Comparison of ENCODE assay signal across 21 mouse cellular contexts in genomic region chr17:56669766-56670165, GRCm38 (mm10). TPM values are rescaled to one million over a fixed set of nuclear protein-coding genes. Genes with fewer than 3 reads are reported as not detected.
DNase-seq lines count a peak whose midpoint lies in the region; ATAC-seq and TF ChIP-seq lines count a peak whose summit lies in the region.
"Had no signal": no experiment of that assay in that cellular context is flagged by ENCODE, and none has a peak within 500 bp of the region (broad histone marks: within the 10 kb centered on the region; RNA-seq: fewer than 3 reads in every experiment).

No protein-coding gene starts in this region.

- no peak overlapping the region for H3K9ac ChIP-seq in midbrain, embryonic 11.5 days (ENCODE audit: low read length)
- H3K9ac ChIP-seq in midbrain, embryonic 14.5 days (replicated peaks; ENCODE audit: low read length), result no peak overlapping the region
- H3K9ac ChIP-seq in stomach, embryonic 15.5 days, result 0 out of 2 replicates have a peak overlapping the region, but pooled peaks have one; percentile 2
- H3K9ac ChIP-seq in stomach, postnatal 0 days (ENCODE audit: low read length), result no peak overlapping the region
- H3K9ac ChIP-seq: forebrain, embryonic 12.5 days had no signal

- H3K9me3 ChIP-seq in midbrain, embryonic 11.5 days (ENCODE audit: control insufficient read depth, low read length), result no peaks in the 10 kb centered on the region
- H3K9me3 ChIP-seq in midbrain, embryonic 14.5 days (ENCODE audit: control insufficient read depth, low read length), result no peaks in the 10 kb centered on the region
- no peaks in the 10 kb centered on the region for H3K9me3 ChIP-seq in stomach, embryonic 15.5 days
- H3K9me3 ChIP-seq in stomach, postnatal 0 days (ENCODE audit: control insufficient read depth, low read length), result no peaks in the 10 kb centered on the region
- H3K9me3 ChIP-seq: embryonic facial prominence, embryonic 13.5 days; embryonic facial prominence, embryonic 15.5 days; forebrain, embryonic 10.5 days; forebrain, embryonic 12.5 days had no signal

- no peak overlapping the region for H3K4me2 ChIP-seq in midbrain, embryonic 11.5 days
- H3K4me2 ChIP-seq in midbrain, embryonic 14.5 days (ENCODE audit: low read length), result no peak overlapping the region
- no peak overlapping the region for H3K4me2 ChIP-seq in stomach, embryonic 15.5 days
- no peak overlapping the region for H3K4me2 ChIP-seq in stomach, postnatal 0 days (replicated peaks; ENCODE audit: low read depth)
- H3K4me2 ChIP-seq: embryonic facial prominence, embryonic 13.5 days; embryonic facial prominence, embryonic 15.5 days had no signal

- 85% methylated on average over 8 of the region's 8 CpGs for WGBS in midbrain, embryonic 11.5 days
- WGBS in midbrain, embryonic 14.5 days, result 85% methylated on average over 8 of the region's 8 CpGs
- 85% methylated on average over 8 of the region's 8 CpGs for WGBS in stomach, embryonic 15.5 days
- 85% methylated on average over 8 of the region's 8 CpGs for WGBS in stomach, postnatal 0 days

- TF ChIP-seq CTCF in stomach, postnatal 0 days (IDR thresholded peaks at IDR 0.05; ENCODE audit: low read depth), result no peak

- H3K4me1 ChIP-seq in midbrain, embryonic 11.5 days (ENCODE audit: control insufficient read depth, insufficient read depth, low read length), result peaks cover 16% of the 10 kb centered on the region
- peaks cover 16% of the 10 kb centered on the region for H3K4me1 ChIP-seq in midbrain, embryonic 14.5 days (ENCODE audit: control insufficient read depth, insufficient read depth, low read length)
- H3K4me1 ChIP-seq in stomach, embryonic 15.5 days, result peaks cover 16% of the 10 kb centered on the region
- peaks cover 3% of the 10 kb centered on the region; the same call in 1 of the 2 replicates for H3K4me1 ChIP-seq in stomach, postnatal 0 days (replicated peaks; ENCODE audit: control insufficient read depth, insufficient read depth)

- H3K36me3 ChIP-seq in midbrain, embryonic 11.5 days (ENCODE audit: control insufficient read depth, insufficient read depth, low read length), result no peaks in the 10 kb centered on the region
- no peaks in the 10 kb centered on the region for H3K36me3 ChIP-seq in midbrain, embryonic 14.5 days (ENCODE audit: control insufficient read depth, insufficient read depth, low read length)
- H3K36me3 ChIP-seq in stomach, embryonic 15.5 days, result 0 out of 2 replicates have a peak, but pooled peaks cover 2% of the 10 kb centered on the region
- no peaks in the 10 kb centered on the region for H3K36me3 ChIP-seq in stomach, postnatal 0 days (ENCODE audit: control insufficient read depth, insufficient read depth, low read length)
- H3K36me3 ChIP-seq: embryonic facial prominence, embryonic 13.5 days; embryonic facial prominence, embryonic 15.5 days; forebrain, embryonic 12.5 days had no signal

- H3K27ac ChIP-seq in midbrain, embryonic 11.5 days (ENCODE audit: low read depth, low read length), result no peak overlapping the region
- no peak overlapping the region for H3K27ac ChIP-seq in midbrain, embryonic 14.5 days (replicated peaks; ENCODE audit: low read depth, low read length)
- no peak overlapping the region for H3K27ac ChIP-seq in stomach, embryonic 15.5 days
- no peak overlapping the region for H3K27ac ChIP-seq in stomach, postnatal 0 days (replicated peaks)
- H3K27ac ChIP-seq: embryonic facial prominence, embryonic 13.5 days; embryonic facial prominence, embryonic 15.5 days; forebrain, embryonic 12.5 days had no signal

- peaks cover 3% of the 10 kb centered on the region; the same call in 1 of the 2 replicates for H3K27me3 ChIP-seq in midbrain, embryonic 11.5 days (ENCODE audit: control insufficient read depth, insufficient read depth, low read length)
- peaks cover 13% of the 10 kb centered on the region for H3K27me3 ChIP-seq in midbrain, embryonic 14.5 days (ENCODE audit: control insufficient read depth, insufficient read depth, low read length)
- no peaks in the 10 kb centered on the region for H3K27me3 ChIP-seq in stomach, embryonic 15.5 days (replicated peaks)
- H3K27me3 ChIP-seq in stomach, postnatal 0 days (ENCODE audit: control insufficient read depth, insufficient read depth, low read length), result no peaks in the 10 kb centered on the region

- H3K4me3 ChIP-seq in midbrain, embryonic 11.5 days (ENCODE audit: low read depth, low read length), result no peak overlapping the region
- H3K4me3 ChIP-seq in midbrain, embryonic 14.5 days (replicated peaks; ENCODE audit: low read depth, low read length), result no peak overlapping the region
- H3K4me3 ChIP-seq in stomach, embryonic 15.5 days (replicated peaks), result no peak overlapping the region
- H3K4me3 ChIP-seq in stomach, postnatal 0 days (ENCODE audit: low read depth, low read length), result no peak overlapping the region
- H3K4me3 ChIP-seq: embryonic facial prominence, embryonic 13.5 days; embryonic facial prominence, embryonic 15.5 days; erythroblast, embryonic 14.5 days; forebrain, embryonic 10.5 days; forebrain, embryonic 12.5 days had no signal

- peak; percentile 16 for DNase-seq in cerebellum, adult 9-11 months
- DNase-seq in cerebellum, postnatal 10 days, result no peak
- peak; percentile 67 for DNase-seq in midbrain, embryonic 11.5 days (ENCODE audit: low spot score, missing footprints)
- no peak for DNase-seq in midbrain, embryonic 14.5 days
- no peak for DNase-seq in stomach, postnatal 0 days (ENCODE audit: low spot score)
- DNase-seq: adrenal gland, adult 2 months; adrenal gland, postnatal 10 days; adrenal gland, postnatal 25 days; cerebellum, adult 11 months; cerebellum, adult 18-20 months; cerebellum, adult 8-10 months; cerebellum, postnatal 25 days; embryo, embryonic 11 days had no signal

- no peak for ATAC-seq in midbrain, embryonic 11.5 days (ENCODE audit: low FRiP score)
- ATAC-seq in midbrain, embryonic 14.5 days (ENCODE audit: low FRiP score, low TSS enrichment), result no peak
- ATAC-seq in stomach, embryonic 15.5 days (ENCODE audit: insufficient read depth, low FRiP score, low read depth), result no peak
- no peak for ATAC-seq in stomach, postnatal 0 days (ENCODE audit: low FRiP score, low TSS enrichment)
- ATAC-seq: forebrain, embryonic 14.5 days; forebrain, embryonic 16.5 days had no signal

- TF ChIP-seq EP300 in stomach, postnatal 0 days (optimal IDR thresholded peaks at IDR 0.05), result no peak

RNA-seq across cellular contexts. Expression of gene Ranbp3, which starts 3.3 kb away (rescaled TPM):
- polyA plus RNA-seq in midbrain, embryonic 11.5 days (2014; fragmentation: Nextera tagmentation; extraction: Ambion mirVana), result 108 and 112 TPM in 2 replicates
- polyA plus RNA-seq in midbrain, embryonic 14.5 days (2014; fragmentation: Nextera tagmentation; extraction: Ambion mirVana), result 104 and 105 TPM in 2 replicates
- polyA plus RNA-seq in stomach, embryonic 15.5 days (2015; fragmentation: Nextera tagmentation; extraction: Ambion mirVana), result 75.9 and 81.6 TPM in 2 replicates
- polyA plus RNA-seq in stomach, postnatal 0 days (2015; fragmentation: Nextera tagmentation; extraction: Ambion mirVana), result 34.5 and 35.4 TPM in 2 replicates

RNA-seq across cellular contexts. Expression of gene Catsperd, which starts 41.8 kb away (rescaled TPM):
- 0.93 and 0.95 TPM in 2 replicates for polyA plus RNA-seq in midbrain, embryonic 11.5 days (2014; fragmentation: Nextera tagmentation; extraction: Ambion mirVana)
- polyA plus RNA-seq in midbrain, embryonic 14.5 days (2014; fragmentation: Nextera tagmentation; extraction: Ambion mirVana), result 1.6 TPM in 2 replicates
- polyA plus RNA-seq in stomach, embryonic 15.5 days (2015; fragmentation: Nextera tagmentation; extraction: Ambion mirVana), result 0.30 and 0.48 TPM in 2 replicates
- polyA plus RNA-seq in stomach, postnatal 0 days (2015; fragmentation: Nextera tagmentation; extraction: Ambion mirVana), result 0.10 and 0.18 TPM in 2 replicates
- polyA plus RNA-seq: erythroblast, embryonic 14.5 days had no signal

RNA-seq across cellular contexts. Expression of gene Lonp1, which starts 43.1 kb away (rescaled TPM):
- polyA plus RNA-seq in midbrain, embryonic 11.5 days (2014; fragmentation: Nextera tagmentation; extraction: Ambion mirVana), result 44.6 and 48.9 TPM in 2 replicates
- 44.5 and 46.1 TPM in 2 replicates for polyA plus RNA-seq in midbrain, embryonic 14.5 days (2014; fragmentation: Nextera tagmentation; extraction: Ambion mirVana)
- 59.1 and 59.2 TPM in 2 replicates for polyA plus RNA-seq in stomach, embryonic 15.5 days (2015; fragmentation: Nextera tagmentation; extraction: Ambion mirVana)
- 25.8 and 27.5 TPM in 2 replicates for polyA plus RNA-seq in stomach, postnatal 0 days (2015; fragmentation: Nextera tagmentation; extraction: Ambion mirVana)

RNA-seq across cellular contexts. Expression of gene Ndufa11, which starts 47.8 kb away (rescaled TPM):
- polyA plus RNA-seq in midbrain, embryonic 11.5 days (2014; fragmentation: Nextera tagmentation; extraction: Ambion mirVana), result 323 and 337 TPM in 2 replicates
- polyA plus RNA-seq in midbrain, embryonic 14.5 days (2014; fragmentation: Nextera tagmentation; extraction: Ambion mirVana), result 478 and 643 TPM in 2 replicates
- 437 and 463 TPM in 2 replicates for polyA plus RNA-seq in stomach, embryonic 15.5 days (2015; fragmentation: Nextera tagmentation; extraction: Ambion mirVana)
- polyA plus RNA-seq in stomach, postnatal 0 days (2015; fragmentation: Nextera tagmentation; extraction: Ambion mirVana), result 584 and 595 TPM in 2 replicates

RNA-seq across cellular contexts. Expression of gene Vmac, which starts 48.1 kb away (rescaled TPM):
- polyA plus RNA-seq in midbrain, embryonic 11.5 days (2014; fragmentation: Nextera tagmentation; extraction: Ambion mirVana), result 13.1 and 15.0 TPM in 2 replicates
- 17.6 and 18.5 TPM in 2 replicates for polyA plus RNA-seq in midbrain, embryonic 14.5 days (2014; fragmentation: Nextera tagmentation; extraction: Ambion mirVana)
- polyA plus RNA-seq in stomach, embryonic 15.5 days (2015; fragmentation: Nextera tagmentation; extraction: Ambion mirVana), result 16.9 and 21.5 TPM in 2 replicates
- polyA plus RNA-seq in stomach, postnatal 0 days (2015; fragmentation: Nextera tagmentation; extraction: Ambion mirVana), result 19.0 and 22.8 TPM in 2 replicates

Comparison
In these comparisons a context has a peak if more than half of its experiments do, and no peak if none do; other contexts are left out.
1. DNase-seq: peak in cerebellum, adult 9-11 months (single experiment) and midbrain, embryonic 11.5 days (single experiment); none in cerebellum, postnatal 10 days (0 of 2), midbrain, embryonic 14.5 days (single experiment) and stomach, postnatal 0 days (single experiment).